Mouse (Mus musculus) cerebellum, adult 11-12 months (tissue): Measurements from ENCODE around the gene Ormdl2.
A peak's percentile ranks its signal among the peaks of the same experiment; 100 is the strongest.
"Not testable (repeated sequence)": the region's sequence is repeated elsewhere in the genome, so short reads cannot be mapped to it uniquely, and the experiment has no call there.

Source experiments
- DNase-seq: peaks from one replicate; pipeline ENCODE4 v3.0.0; 2022

Gene Ormdl2

DNA sequence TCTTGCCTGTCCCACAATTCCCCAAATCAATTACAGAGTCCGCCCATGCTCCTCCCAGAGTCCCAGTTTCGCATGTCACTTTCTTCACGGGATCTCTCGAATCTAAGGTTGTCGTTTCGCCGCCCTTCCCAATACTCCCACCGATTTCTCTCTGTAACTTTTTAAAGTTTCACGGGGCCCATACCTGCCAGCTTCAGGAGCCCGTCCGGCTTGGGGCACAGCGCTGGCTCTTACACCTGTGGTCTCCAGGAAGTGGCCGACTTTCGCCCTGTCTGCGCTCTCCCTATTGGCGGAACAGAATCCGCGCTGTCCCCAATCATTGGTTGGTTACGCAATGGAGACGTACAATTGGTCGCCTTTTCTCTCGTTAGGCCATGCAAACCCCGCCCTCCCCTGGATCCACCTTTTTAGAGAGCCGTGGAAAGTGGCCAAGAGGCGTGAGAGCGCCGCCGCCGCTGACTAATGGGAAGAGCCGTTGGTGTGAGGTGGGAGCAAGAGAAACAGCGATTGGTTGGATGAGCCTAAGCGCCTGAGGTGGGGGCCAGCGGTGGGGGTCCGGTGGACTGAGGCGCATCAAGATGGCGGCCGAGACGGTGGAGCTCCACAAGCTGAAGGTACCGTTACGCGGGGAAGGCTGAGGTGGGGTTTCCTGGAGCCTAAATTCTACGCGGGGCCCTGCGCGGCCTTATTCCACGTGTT is at the start of gene Ormdl2:
Gene Ormdl2 (minus strand): TSS at position 288 of the 699 bp plus-strand sequence.
- peak; percentile 99 for DNase-seq

DNA sequence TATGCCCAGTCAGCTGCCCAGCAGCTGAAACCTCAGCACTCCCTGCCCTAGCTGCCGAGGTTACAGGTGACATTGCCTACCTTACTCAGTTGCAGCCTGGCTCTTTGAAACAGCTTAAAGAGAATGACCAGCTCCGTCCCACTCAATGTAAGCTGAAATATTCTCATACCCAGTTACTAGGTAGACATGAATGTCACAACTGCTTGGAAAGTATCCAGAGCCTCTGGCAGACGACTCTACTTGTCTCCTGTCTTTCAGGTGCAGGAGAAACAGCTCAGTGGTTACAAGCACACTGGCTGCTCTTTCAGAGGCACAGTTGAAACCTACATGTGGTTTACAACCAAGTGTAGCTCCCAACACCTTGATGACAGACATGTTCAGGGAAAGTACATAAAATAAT is 48.9 kb upstream of the Ormdl2 start:
- DNase-seq = no peak

DNA sequence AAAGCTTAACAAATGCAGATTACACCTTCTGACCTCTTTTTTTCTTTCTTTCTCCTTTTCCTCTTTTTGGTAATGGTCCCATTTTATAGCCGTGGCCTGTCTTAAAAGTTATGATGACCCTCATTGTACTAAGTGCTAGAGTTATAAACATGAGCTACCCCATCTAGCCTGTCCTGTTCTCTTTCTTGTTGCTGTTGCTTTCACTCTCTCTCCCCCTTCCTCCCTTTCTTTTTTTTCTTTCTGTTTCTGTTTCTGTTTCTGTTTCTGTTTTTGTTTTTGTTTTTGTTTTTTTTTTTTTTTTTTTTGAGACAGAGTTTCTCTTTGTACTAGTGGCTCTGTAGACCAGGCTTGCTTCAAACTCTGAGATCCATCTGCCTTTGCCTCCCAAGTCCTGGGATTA is 45.1 kb upstream of the Ormdl2 start:
- DNase-seq = no peak

GRCm38 (mm10) chr10:128866042-128866441 is 44.6 kb upstream of the Ormdl2 start:
- DNase-seq = no peak

DNA sequence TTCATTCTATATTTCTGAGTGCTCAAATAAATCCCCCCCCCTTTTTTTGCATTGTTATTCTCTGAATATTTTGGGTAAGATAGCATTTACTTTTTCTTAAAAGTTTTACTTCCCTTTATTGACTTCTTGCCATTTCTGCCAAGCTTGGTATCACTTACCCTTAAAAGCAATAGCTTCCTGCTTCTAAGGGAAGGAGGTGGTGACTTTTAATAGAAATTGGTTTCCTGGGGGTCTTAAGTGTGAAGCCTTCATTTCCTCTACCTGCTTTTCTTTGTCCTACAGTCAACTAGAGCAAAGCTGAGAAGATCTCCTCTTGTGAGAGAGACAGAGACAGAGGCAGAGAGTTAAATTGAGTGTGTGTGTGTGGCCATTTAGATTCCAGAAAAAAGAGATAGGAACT is 39.7 kb upstream of the Ormdl2 start:
- DNase-seq = no peak

GRCm38 (mm10) chr10:128850339-128850738 is 28.9 kb upstream of the Ormdl2 start:
- no peak for DNase-seq

DNA sequence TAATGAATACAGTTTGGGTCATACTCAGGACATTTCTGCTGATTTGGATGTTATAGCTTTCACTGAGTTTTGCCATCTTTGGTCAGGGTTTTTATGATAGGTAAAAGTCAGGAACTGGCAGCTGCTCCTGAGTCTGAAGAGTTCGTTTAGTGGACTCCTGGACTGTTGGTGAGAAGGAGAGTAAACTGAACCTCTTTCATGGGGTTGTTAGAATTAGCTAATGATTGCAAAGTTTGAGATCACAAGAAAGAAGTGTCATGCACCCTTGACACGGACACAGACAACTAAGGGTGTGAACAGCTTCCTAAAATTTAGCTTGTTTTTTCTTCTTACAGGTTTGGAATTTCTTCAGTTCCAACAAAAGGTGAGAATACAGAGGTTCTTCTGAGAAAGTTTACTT is 27.0 kb upstream of the Ormdl2 start:
- DNase-seq = no peak

- no peak for DNase-seq
Measured at GRCm38 (mm10) chr10:128846664-128847063, 25.2 kb upstream of the Ormdl2 start.

DNA sequence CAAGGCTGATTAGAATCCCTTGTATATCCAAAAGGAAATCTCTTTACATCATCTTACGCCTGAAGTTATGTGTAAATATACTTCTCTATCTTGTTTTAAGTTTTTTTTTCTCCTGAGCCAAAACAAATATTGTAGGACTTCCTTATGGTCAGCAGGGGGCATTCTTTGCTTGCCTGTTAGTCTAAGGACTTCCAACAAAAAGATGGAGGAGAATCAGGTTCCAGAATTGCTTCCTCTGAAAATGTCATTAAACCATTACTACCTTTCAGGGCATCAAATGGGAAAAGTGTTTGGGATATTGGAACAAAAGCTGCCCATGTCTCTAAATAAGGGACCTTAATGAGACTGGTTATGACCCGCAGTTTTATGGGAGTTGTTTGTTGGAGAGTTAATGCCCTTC is 24.1 kb upstream of the Ormdl2 start:
- DNase-seq = no peak

GRCm38 (mm10) chr10:128843260-128843659 is 21.8 kb upstream of the Ormdl2 start:
- no peak for DNase-seq

GRCm38 (mm10) chr10:128840612-128841011 is 19.2 kb upstream of the Ormdl2 start:
- DNase-seq = no peak

- no peak for DNase-seq
Measured at GRCm38 (mm10) chr10:128839434-128839833, 18.0 kb upstream of the Ormdl2 start.

DNA sequence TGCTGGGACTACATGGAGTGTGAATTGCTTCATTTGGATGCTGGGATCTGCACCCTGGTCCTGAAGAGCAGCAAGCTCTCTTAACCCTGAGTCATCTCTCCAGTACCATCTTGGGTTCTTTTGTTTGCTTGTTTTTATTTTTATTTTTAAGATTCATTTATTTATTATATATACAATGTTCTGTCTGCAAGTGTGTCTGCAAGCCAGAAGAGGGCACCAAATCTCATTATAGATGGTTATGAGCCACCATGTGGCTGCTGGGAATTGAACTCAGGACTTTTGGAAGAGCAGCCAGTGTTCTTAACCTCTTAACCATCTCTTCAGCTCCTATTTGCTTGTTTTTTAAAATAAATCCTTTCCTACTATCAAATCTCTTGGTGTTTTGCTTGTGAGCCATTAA is 16.0 kb upstream of the Ormdl2 start:
- DNase-seq = no peak

DNA sequence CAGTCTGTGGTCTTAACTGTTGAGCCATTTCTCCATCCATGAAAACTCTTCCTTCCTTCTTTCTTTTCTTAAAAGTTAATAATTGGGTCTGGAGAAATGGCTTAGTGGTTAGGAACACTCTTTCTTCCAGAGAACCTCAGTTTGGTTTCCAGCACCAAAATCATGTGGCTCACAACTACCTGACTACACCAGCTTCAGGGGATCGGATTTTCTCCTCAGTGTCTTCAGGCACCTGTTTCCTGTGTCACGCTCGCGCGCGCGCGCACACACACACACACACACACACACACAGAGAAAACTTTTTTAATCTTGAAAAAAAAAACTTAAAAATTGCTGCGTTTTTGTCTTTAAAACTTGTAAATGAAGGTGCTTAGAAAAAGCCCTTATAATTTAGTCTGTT is 2.4 kb upstream of the Ormdl2 start:
- DNase-seq = no peak

- not testable (repeated sequence) for DNase-seq
Measured at GRCm38 (mm10) chr10:128823087-128823486, 1.6 kb upstream of the Ormdl2 start.

- DNase-seq = no peak
Measured at GRCm38 (mm10) chr10:128822135-128822534, 690 bp upstream of the Ormdl2 start.

DNA sequence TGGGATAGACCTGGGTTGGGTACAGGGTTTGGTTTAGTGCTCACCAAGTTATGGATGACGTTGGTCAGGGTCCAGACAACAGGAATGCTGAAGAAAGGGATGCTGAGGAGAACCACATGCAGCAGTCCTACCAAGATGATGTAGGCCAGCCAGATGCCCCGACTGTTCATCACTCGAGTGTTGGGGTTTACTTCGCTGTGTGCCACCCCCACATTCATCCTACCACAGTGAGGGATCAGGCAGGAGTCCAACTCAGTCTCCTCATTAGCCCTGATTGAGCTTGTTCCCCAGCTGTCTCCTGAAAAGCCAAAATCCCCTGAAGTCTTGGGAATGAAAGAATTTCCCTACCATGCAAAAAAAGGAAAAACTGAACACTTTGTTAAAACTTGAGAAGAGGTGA is 1.2 kb downstream of the Ormdl2 start:
- DNase-seq = peak; percentile 25

DNA sequence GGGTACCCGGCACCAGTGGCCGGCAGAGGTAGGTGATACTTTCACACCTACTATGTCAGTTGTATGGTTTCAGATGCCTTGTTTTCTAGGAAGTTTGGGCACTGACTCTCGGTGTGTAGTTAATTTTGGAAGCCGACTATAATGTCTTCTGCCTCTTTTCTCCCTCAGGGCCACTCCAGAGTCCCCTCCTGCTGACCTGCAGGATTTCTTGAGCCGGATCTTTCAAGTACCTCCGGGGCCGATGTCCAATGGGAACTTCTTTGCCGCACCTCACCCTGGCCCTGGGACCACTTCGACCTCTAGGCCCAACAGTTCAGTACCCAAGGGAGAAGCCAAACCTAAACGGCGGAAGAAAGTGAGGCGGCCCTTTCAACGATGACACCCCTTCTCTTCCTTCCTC is 4.4 kb downstream of the Ormdl2 start, which contains the start of gene Sarnp:
Gene Sarnp (plus strand): TSS at position 301 of the 400 bp plus-strand sequence.
- DNase-seq = no peak

DNA sequence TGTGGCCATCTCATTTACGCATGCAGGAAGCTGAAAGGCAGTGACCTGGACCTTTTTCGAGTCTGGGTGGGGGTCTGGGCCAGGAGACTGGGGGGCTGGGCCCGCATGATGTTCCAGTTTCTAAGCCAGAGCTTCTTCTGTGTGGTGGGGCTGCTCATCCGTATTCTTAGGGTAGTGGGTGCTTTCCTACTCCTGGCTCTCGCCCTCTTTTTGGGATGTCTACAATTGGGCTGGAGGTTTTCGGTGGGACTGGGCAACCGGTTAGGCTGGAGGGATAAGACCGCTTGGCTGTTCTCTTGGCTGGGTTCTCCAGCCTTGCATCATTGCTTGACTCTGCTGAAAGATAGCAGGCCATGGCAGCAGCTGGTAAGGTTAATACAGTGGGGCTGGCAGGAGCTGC is 14.4 kb downstream of the Ormdl2 start:
- DNase-seq = no peak

DNA sequence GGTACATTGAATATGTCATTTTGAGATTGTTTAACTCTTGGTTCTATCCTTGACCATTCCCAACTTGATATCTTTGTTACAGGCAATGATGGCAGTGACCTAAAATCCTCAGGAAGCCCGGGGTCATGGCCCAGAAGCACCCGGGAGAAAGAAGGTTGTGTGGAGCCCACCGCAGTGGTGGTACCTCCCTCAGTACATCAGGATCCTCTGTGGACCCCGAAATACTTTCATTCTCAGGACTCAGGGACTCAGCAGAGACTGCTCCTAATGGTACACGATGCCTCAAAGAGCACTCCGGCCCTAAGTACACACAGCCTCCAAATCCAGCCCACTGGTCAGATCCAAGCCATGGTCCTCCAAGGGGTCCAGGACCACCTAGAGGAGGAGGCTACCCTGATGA is 15.4 kb downstream of the Ormdl2 start:
- DNase-seq = peak; percentile 41

DNA sequence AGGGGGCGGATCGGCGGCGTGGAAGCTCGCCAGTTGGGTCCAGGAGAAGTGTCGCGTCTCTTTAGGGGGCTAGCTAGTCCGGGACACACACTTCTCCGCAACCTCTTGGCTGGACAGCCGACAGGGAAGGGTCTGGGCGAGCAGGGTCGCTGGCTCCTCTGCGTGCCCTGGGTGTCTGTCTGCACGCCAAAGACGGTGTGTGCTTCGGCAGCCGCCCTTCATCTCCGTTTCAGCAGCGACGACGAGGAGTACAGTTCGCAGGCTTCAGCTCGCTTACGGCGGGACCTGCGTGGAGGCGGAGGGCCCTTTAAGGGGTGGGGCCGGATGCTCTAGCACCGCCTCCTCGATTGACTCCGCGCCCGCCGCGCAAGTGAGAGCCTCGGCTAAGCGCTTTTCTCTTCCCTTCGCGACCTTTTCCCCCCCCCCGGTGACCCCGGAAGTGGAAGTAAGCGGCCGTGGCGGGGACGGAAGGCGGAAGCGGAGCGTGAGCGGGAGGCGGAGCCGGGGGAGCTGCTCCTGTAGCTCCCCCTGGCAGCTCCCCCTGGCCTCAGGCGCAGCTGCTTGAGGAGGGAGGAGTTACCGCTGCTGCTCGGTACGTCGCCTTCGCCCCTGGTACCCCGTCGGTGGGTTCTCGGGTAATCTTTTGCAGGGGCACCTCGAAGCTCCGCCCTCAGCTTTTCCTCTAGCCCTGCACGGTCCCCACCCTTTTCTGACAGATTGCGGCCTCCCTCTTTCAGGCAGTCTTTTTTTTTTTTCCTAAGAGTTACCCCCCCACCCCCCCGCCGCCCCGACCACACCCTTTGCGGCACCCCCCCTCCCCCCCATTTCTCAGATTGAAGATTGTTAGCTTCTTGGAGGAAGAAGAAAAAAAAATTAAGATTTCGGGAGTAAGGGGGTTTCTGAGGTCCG is 16.1 kb downstream of the Ormdl2 start:
- DNase-seq = peak; percentile 96

DNA sequence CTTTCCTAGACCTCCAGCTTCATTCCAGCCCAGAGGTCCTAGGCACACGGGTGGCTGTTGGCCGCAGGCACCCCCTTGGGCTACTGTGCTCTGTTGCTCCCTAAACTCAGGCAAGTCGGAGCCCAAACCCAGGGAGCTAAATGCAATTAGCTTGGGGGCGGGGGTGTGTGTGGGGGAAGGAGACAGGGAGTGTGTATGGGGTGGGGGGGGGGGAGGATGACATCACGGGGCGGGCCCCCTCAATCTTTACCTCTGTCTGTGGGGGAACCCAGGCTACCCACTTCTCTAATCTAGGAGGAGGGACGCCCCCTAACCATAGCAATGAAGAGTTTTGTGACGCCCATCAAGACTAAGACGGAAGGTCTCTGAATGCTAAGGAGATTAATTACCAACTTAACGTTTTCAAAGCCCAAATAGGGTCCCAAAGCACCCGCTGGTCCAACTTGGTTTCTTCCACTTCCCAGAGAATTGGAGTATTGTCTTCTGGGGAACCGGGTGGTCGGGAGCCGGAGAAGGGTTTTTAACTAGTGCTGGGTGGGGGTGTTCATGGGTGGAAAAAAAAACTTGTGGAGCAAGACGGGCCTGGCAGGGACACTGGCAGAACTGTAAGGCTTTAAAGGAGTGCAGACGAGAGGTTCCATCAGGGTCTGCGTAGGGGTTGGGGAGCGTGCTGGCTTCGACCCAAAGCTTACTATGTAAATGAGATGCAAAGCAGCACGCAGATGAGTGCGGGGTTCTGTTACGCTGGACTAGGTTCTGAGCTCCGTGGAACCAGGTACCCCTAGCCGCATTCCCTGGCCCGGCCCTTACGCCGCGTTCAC is 17.0 kb downstream of the Ormdl2 start, which contains the start of gene Tmem198b:
Gene Tmem198b (minus strand): TSS at position 100 of the 821 bp plus-strand sequence.
- DNase-seq = peak; percentile 74

DNA sequence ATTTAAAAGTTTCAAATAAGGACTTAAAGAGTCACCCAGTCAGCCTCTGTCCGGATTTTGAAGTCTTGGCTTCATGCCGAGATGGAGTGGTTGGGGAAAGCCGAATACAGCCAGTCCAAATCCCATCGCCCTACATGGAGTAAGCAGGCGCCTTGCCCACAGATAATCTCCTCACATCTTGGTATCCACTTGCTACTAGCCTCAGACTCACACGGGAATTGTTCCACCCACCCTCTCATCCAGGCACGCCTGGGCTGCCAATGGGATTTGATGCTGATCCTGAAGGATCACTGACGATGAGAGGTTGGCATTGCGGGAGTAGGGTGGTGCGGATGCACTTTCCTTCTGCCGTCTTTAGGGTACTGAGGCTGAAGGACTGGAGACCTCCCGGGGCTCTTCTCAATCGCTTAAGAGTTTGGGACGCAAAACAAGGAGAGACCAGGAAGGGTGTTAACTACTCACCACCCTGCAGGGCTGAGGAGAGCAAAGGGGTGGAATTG is 17.6 kb downstream of the Ormdl2 start, which contains the start of gene Dnajc14:
Gene Dnajc14 (plus strand): TSS at position 292 of the 500 bp plus-strand sequence.
- DNase-seq = peak; percentile 78
